Mouse (Mus musculus): ENCODE data around the gene Myl4. TPM values are rescaled to one million over a fixed set of nuclear protein-coding genes. Genes with fewer than 3 reads are reported as not detected.
A peak's percentile ranks its signal among the peaks of the same experiment; 100 is the strongest.

Myl4 gene
- polyA plus RNA-seq, 1 experiment from 2014 or later: 0.84 TPM

DNA sequence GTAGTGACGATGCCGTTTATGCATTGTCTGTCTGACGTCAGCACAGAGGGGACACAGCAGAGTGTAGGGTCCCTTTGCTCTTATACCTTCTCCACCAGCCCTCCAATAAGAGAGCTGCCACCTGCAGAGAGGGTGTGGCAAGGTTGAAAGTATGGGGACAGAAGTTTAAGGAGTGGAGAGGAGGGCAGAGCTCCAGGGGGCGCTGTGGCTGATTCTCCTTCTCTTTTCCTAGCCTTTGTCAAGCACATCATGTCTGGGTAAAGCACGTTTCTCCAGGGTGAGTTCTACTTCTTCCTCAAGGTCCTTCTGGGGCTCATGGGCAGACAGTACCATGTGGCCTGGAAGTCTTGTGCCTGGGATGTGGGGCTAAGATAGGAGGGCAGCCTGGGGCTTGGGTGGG, 35.0 kb downstream of the Myl4 start:
- no peaks in the 10 kb centered on the region for H3K36me3 ChIP-seq (ENCODE audit: control insufficient read depth, insufficient read depth, low read length)
- no peak overlapping the region for H3K9ac ChIP-seq (ENCODE audit: low read length)
- H3K9me3 ChIP-seq (ENCODE audit: control insufficient read depth, low read length): no peaks in the 10 kb centered on the region
- no peaks in the 10 kb centered on the region for H3K27me3 ChIP-seq (ENCODE audit: control insufficient read depth, insufficient read depth, low read length)
- no peak overlapping the region for H3K4me2 ChIP-seq (ENCODE audit: low read depth, low read length, severe bottlenecking)
- DNase-seq (ENCODE audit: low spot score): no peak
- WGBS: 81% methylated on average over 5 of the region's 5 CpGs
- no peak overlapping the region for H3K4me3 ChIP-seq (ENCODE audit: low read depth, low read length)
- ATAC-seq (replicated peaks; ENCODE audit: low FRiP score): no peak
- H3K27ac ChIP-seq (ENCODE audit: low read depth, low read length): no peak overlapping the region
- no peaks in the 10 kb centered on the region for H3K4me1 ChIP-seq (replicated peaks; ENCODE audit: control insufficient read depth, insufficient read depth, low read length)

- Histone ChIP-seq H3K36me3 (ENCODE audit: control insufficient read depth, insufficient read depth, low read length) (no peaks in the 10 kb centered on the region), H3K4me1 (replicated peaks; ENCODE audit: control insufficient read depth, insufficient read depth, low read length) (no peaks in the 10 kb centered on the region), H3K27me3 (ENCODE audit: control insufficient read depth, insufficient read depth, low read length) (no peaks in the 10 kb centered on the region), H3K9ac (ENCODE audit: low read length) (no peak overlapping the region), H3K4me3 (ENCODE audit: low read depth, low read length) (no peak overlapping the region), H3K27ac (ENCODE audit: low read depth, low read length) (no peak overlapping the region), H3K4me2 (ENCODE audit: low read depth, low read length, severe bottlenecking) (no peak overlapping the region), H3K9me3 (ENCODE audit: control insufficient read depth, low read length) (no peaks in the 10 kb centered on the region)
- WGBS: 96% methylated on average over 9 of the region's 9 CpGs
- ATAC-seq (replicated peaks; ENCODE audit: low FRiP score) (no peak), DNase-seq (ENCODE audit: low spot score) (no peak)
Measured at GRCm38 (mm10) chr11:104587904-104588303, 37.4 kb downstream of the Myl4 start.

- Histone ChIP-seq H3K27me3 (ENCODE audit: control insufficient read depth, insufficient read depth, low read length) (no peaks in the 10 kb centered on the region), H3K36me3 (ENCODE audit: control insufficient read depth, insufficient read depth, low read length) (no peaks in the 10 kb centered on the region), H3K4me1 (replicated peaks; ENCODE audit: control insufficient read depth, insufficient read depth, low read length) (no peaks in the 10 kb centered on the region), H3K4me3 (ENCODE audit: low read depth, low read length) (no peak overlapping the region), H3K27ac (ENCODE audit: low read depth, low read length) (no peak overlapping the region), H3K9ac (ENCODE audit: low read length) (no peak overlapping the region), H3K4me2 (ENCODE audit: low read depth, low read length, severe bottlenecking) (no peak overlapping the region), H3K9me3 (ENCODE audit: control insufficient read depth, low read length) (no peaks in the 10 kb centered on the region)
- DNase-seq (ENCODE audit: low spot score) (no peak), ATAC-seq (replicated peaks; ENCODE audit: low FRiP score) (no peak)
- 94% methylated on average over 2 of the region's 2 CpGs for WGBS
Measured at GRCm38 (mm10) chr11:104588513-104588912, 38.0 kb downstream of the Myl4 start.

DNA sequence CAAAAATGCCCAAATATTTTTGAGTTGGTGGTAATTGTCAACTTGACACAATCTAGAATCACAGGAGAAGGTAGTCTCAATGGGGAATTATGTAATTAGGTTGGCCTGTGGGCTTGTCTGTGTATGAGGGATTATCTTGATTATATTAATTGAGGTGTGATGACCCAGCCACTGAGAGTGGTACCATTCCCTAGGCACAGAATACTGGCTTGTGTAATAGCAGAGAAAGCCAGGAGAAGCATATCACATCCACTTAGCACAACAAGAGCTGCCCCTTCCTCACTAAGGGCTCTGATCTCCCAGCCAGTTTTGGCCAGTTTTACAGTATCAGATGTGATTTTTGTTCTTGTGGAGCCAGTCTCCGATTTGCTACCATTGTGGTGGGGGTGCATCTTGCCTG, 39.1 kb downstream of the Myl4 start:
- no peak for ATAC-seq (replicated peaks; ENCODE audit: low FRiP score)
- H3K4me3 ChIP-seq (ENCODE audit: low read depth, low read length): no peak overlapping the region
- no peak for DNase-seq (ENCODE audit: low spot score)
- no peak overlapping the region for H3K9ac ChIP-seq (ENCODE audit: low read length)
- H3K4me2 ChIP-seq (ENCODE audit: low read depth, low read length, severe bottlenecking): no peak overlapping the region
- no peaks in the 10 kb centered on the region for H3K36me3 ChIP-seq (ENCODE audit: control insufficient read depth, insufficient read depth, low read length)
- H3K27ac ChIP-seq (ENCODE audit: low read depth, low read length): no peak overlapping the region
- no peaks in the 10 kb centered on the region for H3K9me3 ChIP-seq (ENCODE audit: control insufficient read depth, low read length)
- no peaks in the 10 kb centered on the region for H3K27me3 ChIP-seq (ENCODE audit: control insufficient read depth, insufficient read depth, low read length)
- WGBS: 71% methylated on average over 1 of the region's 1 CpGs
- H3K4me1 ChIP-seq (replicated peaks; ENCODE audit: control insufficient read depth, insufficient read depth, low read length): no peaks in the 10 kb centered on the region

- Histone ChIP-seq H3K9ac (ENCODE audit: low read length) (no peak overlapping the region), H3K4me1 (replicated peaks; ENCODE audit: control insufficient read depth, insufficient read depth, low read length) (no peaks in the 10 kb centered on the region), H3K4me3 (ENCODE audit: low read depth, low read length) (no peak overlapping the region), H3K27me3 (ENCODE audit: control insufficient read depth, insufficient read depth, low read length) (no peaks in the 10 kb centered on the region), H3K27ac (ENCODE audit: low read depth, low read length) (no peak overlapping the region), H3K36me3 (ENCODE audit: control insufficient read depth, insufficient read depth, low read length) (no peaks in the 10 kb centered on the region), H3K9me3 (ENCODE audit: control insufficient read depth, low read length) (no peaks in the 10 kb centered on the region), H3K4me2 (ENCODE audit: low read depth, low read length, severe bottlenecking) (no peak overlapping the region)
- ATAC-seq (replicated peaks; ENCODE audit: low FRiP score): peak; percentile 60
- 5% methylated on average over 8 of the region's 8 CpGs for WGBS
- peak; percentile 86 for DNase-seq (ENCODE audit: low spot score)
Measured at GRCm38 (mm10) chr11:104590148-104590547, 39.7 kb downstream of the Myl4 start.

- DNase-seq (ENCODE audit: low spot score) (peak; percentile 39), ATAC-seq (replicated peaks; ENCODE audit: low FRiP score) (no peak)
- Histone ChIP-seq H3K9ac (ENCODE audit: low read length) (no peak overlapping the region), H3K4me2 (ENCODE audit: low read depth, low read length, severe bottlenecking) (no peak overlapping the region), H3K4me3 (ENCODE audit: low read depth, low read length) (no peak overlapping the region), H3K9me3 (ENCODE audit: control insufficient read depth, low read length) (no peaks in the 10 kb centered on the region), H3K36me3 (ENCODE audit: control insufficient read depth, insufficient read depth, low read length) (no peaks in the 10 kb centered on the region), H3K27ac (ENCODE audit: low read depth, low read length) (no peak overlapping the region), H3K27me3 (ENCODE audit: control insufficient read depth, insufficient read depth, low read length) (no peaks in the 10 kb centered on the region), H3K4me1 (replicated peaks; ENCODE audit: control insufficient read depth, insufficient read depth, low read length) (no peaks in the 10 kb centered on the region)
- 78% methylated on average over 13 of the region's 13 CpGs for WGBS
Measured at GRCm38 (mm10) chr11:104592066-104592835, 41.8 kb downstream of the Myl4 start.

DNA sequence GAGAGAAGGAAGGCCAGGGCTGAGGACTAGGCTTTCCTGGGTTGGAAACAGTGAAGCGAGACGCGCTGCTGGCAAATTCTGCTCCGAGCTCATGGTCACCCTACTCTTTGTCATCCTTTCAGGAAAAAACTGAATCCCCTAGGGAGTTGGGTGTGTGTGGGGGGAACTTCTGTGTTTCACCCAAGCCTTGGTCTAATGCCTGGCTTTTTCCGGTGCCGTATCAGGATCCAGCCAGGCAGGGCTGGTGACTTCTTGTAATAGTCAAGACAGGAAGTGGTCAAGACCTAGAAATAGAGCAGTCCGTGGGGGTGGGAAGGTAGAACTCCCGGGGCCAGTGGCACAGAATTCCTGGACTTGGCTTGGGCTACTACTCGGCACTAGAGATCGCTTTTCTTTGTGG, 45.9 kb downstream of the Myl4 start:
- WGBS: 78% methylated on average over 10 of the region's 10 CpGs
- no peak overlapping the region for H3K4me2 ChIP-seq (ENCODE audit: low read depth, low read length, severe bottlenecking)
- no peaks in the 10 kb centered on the region for H3K4me1 ChIP-seq (replicated peaks; ENCODE audit: control insufficient read depth, insufficient read depth, low read length)
- H3K36me3 ChIP-seq (ENCODE audit: control insufficient read depth, insufficient read depth, low read length): no peaks in the 10 kb centered on the region
- no peaks in the 10 kb centered on the region for H3K27me3 ChIP-seq (ENCODE audit: control insufficient read depth, insufficient read depth, low read length)
- no peak overlapping the region for H3K27ac ChIP-seq (ENCODE audit: low read depth, low read length)
- H3K9me3 ChIP-seq (ENCODE audit: control insufficient read depth, low read length): no peaks in the 10 kb centered on the region
- H3K4me3 ChIP-seq (ENCODE audit: low read depth, low read length): no peak overlapping the region
- no peak overlapping the region for H3K9ac ChIP-seq (ENCODE audit: low read length)
- peak; percentile 42 for DNase-seq (ENCODE audit: low spot score)
- no peak for ATAC-seq (replicated peaks; ENCODE audit: low FRiP score)

GRCm38 (mm10) chr11:104599265-104599945, 48.9 kb downstream of the Myl4 start:
- H3K9ac ChIP-seq (ENCODE audit: low read length): no peak overlapping the region
- H3K4me1 ChIP-seq (replicated peaks; ENCODE audit: control insufficient read depth, insufficient read depth, low read length): no peaks in the 10 kb centered on the region
- H3K27ac ChIP-seq (ENCODE audit: low read depth, low read length): no peak overlapping the region
- ATAC-seq (replicated peaks; ENCODE audit: low FRiP score): no peak
- H3K4me3 ChIP-seq (ENCODE audit: low read depth, low read length): no peak overlapping the region
- H3K4me2 ChIP-seq (ENCODE audit: low read depth, low read length, severe bottlenecking): no peak overlapping the region
- 89% methylated on average over 13 of the region's 13 CpGs for WGBS
- H3K36me3 ChIP-seq (ENCODE audit: control insufficient read depth, insufficient read depth, low read length): no peaks in the 10 kb centered on the region
- H3K27me3 ChIP-seq (ENCODE audit: control insufficient read depth, insufficient read depth, low read length): no peaks in the 10 kb centered on the region
- DNase-seq (ENCODE audit: low spot score): peak; percentile 41
- no peaks in the 10 kb centered on the region for H3K9me3 ChIP-seq (ENCODE audit: control insufficient read depth, low read length)

GRCm38 (mm10) chr11:104600675-104601074, 50.2 kb downstream of the Myl4 start:
- no peak overlapping the region for H3K4me2 ChIP-seq (ENCODE audit: low read depth, low read length, severe bottlenecking)
- H3K27me3 ChIP-seq (ENCODE audit: control insufficient read depth, insufficient read depth, low read length): no peaks in the 10 kb centered on the region
- ATAC-seq (replicated peaks; ENCODE audit: low FRiP score) (no peak), DNase-seq (ENCODE audit: low spot score) (no peak)
- H3K9me3 ChIP-seq (ENCODE audit: control insufficient read depth, low read length): no peaks in the 10 kb centered on the region
- H3K4me1 ChIP-seq (replicated peaks; ENCODE audit: control insufficient read depth, insufficient read depth, low read length): no peaks in the 10 kb centered on the region
- no peaks in the 10 kb centered on the region for H3K36me3 ChIP-seq (ENCODE audit: control insufficient read depth, insufficient read depth, low read length)
- no peak overlapping the region for H3K27ac ChIP-seq (ENCODE audit: low read depth, low read length)
- H3K4me3 ChIP-seq (ENCODE audit: low read depth, low read length): no peak overlapping the region
- no peak overlapping the region for H3K9ac ChIP-seq (ENCODE audit: low read length)
- 54% methylated on average over 4 of the region's 4 CpGs for WGBS

Data from forebrain, embryonic 11.5 days (tissue).